Mouse (Mus musculus): ENCODE data around the gene Mucl3.

Gene Mucl3

GRCm38 (mm10) chr17:35643609-35644236, at the start of gene Mucl3:
Mucl3 (minus strand) TSS chr17:35643695.
- peaks cover 43% of the 10 kb centered on the region for H3K27me3 ChIP-seq (ENCODE audit: insufficient read depth, low read length)
- no peaks in the 10 kb centered on the region for H3K36me3 ChIP-seq (ENCODE audit: insufficient read depth, low read length)
- TF ChIP-seq CTCF (conservative IDR thresholded peaks at IDR 0.05; ENCODE audit: low read length): no peak
- TF ChIP-seq NANOG (IDR thresholded peaks at IDR 0.05; ENCODE audit: borderline replicate concordance, low read length): no peak
- TF ChIP-seq POU5F1 (IDR thresholded peaks at IDR 0.05; ENCODE audit: borderline replicate concordance, low read length): no peak
- no peaks in the 10 kb centered on the region; the same call in 1 of the 2 replicates for H3K9me3 ChIP-seq (ENCODE audit: low read length)
- H3K4me3 ChIP-seq (replicated peaks; ENCODE audit: low read length): no peak within 1 kb of the TSS
- H3K4me1 ChIP-seq (replicated peaks; ENCODE audit: low read depth, low read length): peaks cover 13% of the 10 kb centered on the region

GRCm38 (mm10) chr17:35692368-35692767, 48.9 kb upstream of the Mucl3 start:
- no peak for TF ChIP-seq NANOG (IDR thresholded peaks at IDR 0.05; ENCODE audit: borderline replicate concordance, low read length)
- peaks cover 74% of the 10 kb centered on the region for H3K4me1 ChIP-seq (replicated peaks; ENCODE audit: low read depth, low read length)
- H3K9me3 ChIP-seq (ENCODE audit: low read length): no peaks in the 10 kb centered on the region
- peaks cover 22% of the 10 kb centered on the region for H3K36me3 ChIP-seq (ENCODE audit: insufficient read depth, low read length)
- no peak overlapping the region for H3K4me3 ChIP-seq (replicated peaks; ENCODE audit: low read length)
- no peaks in the 10 kb centered on the region for H3K27me3 ChIP-seq (ENCODE audit: insufficient read depth, low read length)

GRCm38 (mm10) chr17:35691811-35692210, 48.3 kb upstream of the Mucl3 start:
- TF ChIP-seq CTCF (conservative IDR thresholded peaks at IDR 0.05; ENCODE audit: low read length) (no peak), NANOG (IDR thresholded peaks at IDR 0.05; ENCODE audit: borderline replicate concordance, low read length) (no peak), POU5F1 (IDR thresholded peaks at IDR 0.05; ENCODE audit: borderline replicate concordance, low read length) (no peak)
- Histone ChIP-seq H3K4me3 (replicated peaks; ENCODE audit: low read length) (no peak overlapping the region), H3K27me3 (ENCODE audit: insufficient read depth, low read length) (no peaks in the 10 kb centered on the region), H3K4me1 (replicated peaks; ENCODE audit: low read depth, low read length) (peaks cover 72% of the 10 kb centered on the region), H3K36me3 (ENCODE audit: insufficient read depth, low read length) (peaks cover 27% of the 10 kb centered on the region), H3K9me3 (ENCODE audit: low read length) (no peaks in the 10 kb centered on the region)

GRCm38 (mm10) chr17:35689936-35690645, 46.6 kb upstream of the Mucl3 start:
- H3K4me1 ChIP-seq (replicated peaks; ENCODE audit: low read depth, low read length): peaks cover 74% of the 10 kb centered on the region
- TF ChIP-seq POU5F1 (IDR thresholded peaks at IDR 0.05; ENCODE audit: borderline replicate concordance, low read length): no peak
- TF ChIP-seq CTCF (conservative IDR thresholded peaks at IDR 0.05; ENCODE audit: low read length): no peak
- no peak for TF ChIP-seq NANOG (IDR thresholded peaks at IDR 0.05; ENCODE audit: borderline replicate concordance, low read length)
- peak overlapping the region; percentile 62 for H3K4me3 ChIP-seq (replicated peaks; ENCODE audit: low read length)
- H3K36me3 ChIP-seq (ENCODE audit: insufficient read depth, low read length): peaks cover 44% of the 10 kb centered on the region
- H3K9me3 ChIP-seq (ENCODE audit: low read length): no peaks in the 10 kb centered on the region
- no peaks in the 10 kb centered on the region for H3K27me3 ChIP-seq (ENCODE audit: insufficient read depth, low read length)

DNA sequence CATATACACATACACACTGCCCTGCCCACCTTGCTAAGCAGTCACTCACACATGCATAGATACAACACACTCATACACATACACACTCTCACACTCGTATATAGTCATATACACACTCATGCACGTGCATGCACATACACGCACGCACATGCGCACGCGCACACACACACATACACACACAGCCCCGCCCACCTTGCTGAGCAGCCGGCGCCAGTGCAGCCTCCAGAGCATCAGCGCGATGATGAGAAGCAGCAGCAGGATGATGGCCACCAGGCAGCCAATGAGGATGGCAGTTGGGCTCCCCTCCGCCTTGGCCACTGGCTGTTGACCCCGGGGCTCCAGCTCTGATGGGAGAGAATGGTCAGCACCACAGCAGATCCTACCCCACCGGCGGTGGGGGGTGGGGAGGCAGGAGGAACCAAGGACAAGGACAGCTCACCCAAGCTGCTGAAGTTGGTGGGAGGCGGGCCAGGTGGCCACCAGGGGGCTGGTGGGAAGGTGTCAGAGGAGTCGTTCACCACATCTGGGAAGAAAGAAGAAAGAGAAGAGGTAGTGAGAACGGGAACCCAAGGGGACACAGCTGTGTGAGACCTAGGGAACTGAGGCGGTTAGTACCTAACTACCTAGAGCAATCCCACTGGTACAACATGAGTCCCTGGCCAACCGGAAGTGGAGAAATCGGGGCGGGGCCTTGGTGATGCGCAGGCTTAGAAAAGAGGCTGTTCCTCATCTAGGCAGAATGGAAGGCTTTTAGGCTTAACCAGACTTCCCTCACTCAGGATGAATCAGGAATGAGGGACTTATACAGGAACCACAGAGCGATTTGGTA, 45.1 kb upstream of the Mucl3 start:
- Histone ChIP-seq H3K4me3 (replicated peaks; ENCODE audit: low read length) (peak overlapping the region; percentile 62), H3K36me3 (ENCODE audit: insufficient read depth, low read length) (peaks cover 58% of the 10 kb centered on the region), H3K4me1 (replicated peaks; ENCODE audit: low read depth, low read length) (peaks cover 77% of the 10 kb centered on the region), H3K9me3 (ENCODE audit: low read length) (no peaks in the 10 kb centered on the region), H3K27me3 (ENCODE audit: insufficient read depth, low read length) (no peaks in the 10 kb centered on the region)
- TF ChIP-seq CTCF (conservative IDR thresholded peaks at IDR 0.05; ENCODE audit: low read length) (peak; percentile 21), NANOG (IDR thresholded peaks at IDR 0.05; ENCODE audit: borderline replicate concordance, low read length) (no peak)

GRCm38 (mm10) chr17:35685061-35685460, 41.6 kb upstream of the Mucl3 start:
- Histone ChIP-seq H3K27me3 (ENCODE audit: insufficient read depth, low read length) (no peaks in the 10 kb centered on the region), H3K4me1 (replicated peaks; ENCODE audit: low read depth, low read length) (peaks cover 82% of the 10 kb centered on the region), H3K36me3 (ENCODE audit: insufficient read depth, low read length) (peaks cover 63% of the 10 kb centered on the region), H3K4me3 (replicated peaks; ENCODE audit: low read length) (no peak overlapping the region), H3K9me3 (ENCODE audit: low read length) (no peaks in the 10 kb centered on the region)
- TF ChIP-seq POU5F1 (IDR thresholded peaks at IDR 0.05; ENCODE audit: borderline replicate concordance, low read length) (no peak), CTCF (conservative IDR thresholded peaks at IDR 0.05; ENCODE audit: low read length) (no peak), NANOG (IDR thresholded peaks at IDR 0.05; ENCODE audit: borderline replicate concordance, low read length) (no peak)

DNA sequence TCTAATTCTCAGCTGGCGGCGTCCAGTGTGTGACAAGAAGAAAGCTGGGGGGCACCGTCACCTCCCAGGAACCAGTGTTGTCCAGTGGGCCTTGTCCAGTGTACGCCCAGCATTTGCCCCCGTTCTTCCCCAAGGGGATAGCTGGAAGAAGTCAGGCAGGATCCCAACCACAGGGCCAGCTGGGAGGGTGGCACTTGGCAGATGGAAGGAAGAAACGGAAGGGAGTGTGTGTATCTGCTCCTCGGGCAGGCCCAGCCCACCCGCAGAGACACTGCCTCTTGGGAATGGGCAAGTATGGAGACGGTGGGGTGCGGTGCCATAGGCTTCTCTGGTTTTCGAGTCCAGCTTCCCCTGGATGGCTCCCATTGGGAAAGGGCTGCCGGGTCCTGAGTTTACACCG, 38.5 kb upstream of the Mucl3 start:
- H3K4me3 ChIP-seq (replicated peaks; ENCODE audit: low read length): peak overlapping the region; percentile 75
- peaks cover 72% of the 10 kb centered on the region for H3K4me1 ChIP-seq (replicated peaks; ENCODE audit: low read depth, low read length)
- peaks cover 49% of the 10 kb centered on the region for H3K36me3 ChIP-seq (ENCODE audit: insufficient read depth, low read length)
- TF ChIP-seq POU5F1 (IDR thresholded peaks at IDR 0.05; ENCODE audit: borderline replicate concordance, low read length) (no peak), NANOG (IDR thresholded peaks at IDR 0.05; ENCODE audit: borderline replicate concordance, low read length) (no peak), CTCF (conservative IDR thresholded peaks at IDR 0.05; ENCODE audit: low read length) (no peak)
- H3K9me3 ChIP-seq (ENCODE audit: low read length): no peaks in the 10 kb centered on the region
- H3K27me3 ChIP-seq (ENCODE audit: insufficient read depth, low read length): no peaks in the 10 kb centered on the region

DNA sequence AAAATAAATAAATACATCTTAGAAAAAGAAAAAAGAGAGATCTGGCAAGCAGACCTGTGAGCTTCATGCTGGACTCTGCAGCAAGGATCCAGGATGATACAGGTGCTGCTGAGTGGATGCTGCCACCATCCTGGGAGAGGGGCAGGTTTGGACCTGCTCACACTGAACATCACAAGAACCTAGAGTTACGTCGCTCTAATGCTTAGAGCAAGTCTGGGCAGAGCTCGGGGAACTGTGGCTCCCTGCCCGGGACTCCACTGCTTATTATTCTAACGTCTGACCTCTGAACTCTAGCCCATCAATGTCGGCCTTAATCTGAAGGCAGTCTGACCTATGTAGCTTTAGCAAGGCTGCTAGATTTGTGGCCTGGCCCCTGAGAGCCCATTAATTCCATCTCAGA, 37.1 kb upstream of the Mucl3 start:
- H3K27me3 ChIP-seq (ENCODE audit: insufficient read depth, low read length): no peaks in the 10 kb centered on the region
- H3K36me3 ChIP-seq (ENCODE audit: insufficient read depth, low read length): peaks cover 35% of the 10 kb centered on the region
- no peaks in the 10 kb centered on the region for H3K9me3 ChIP-seq (ENCODE audit: low read length)
- H3K4me3 ChIP-seq (replicated peaks; ENCODE audit: low read length): peak overlapping the region; percentile 49
- TF ChIP-seq POU5F1 (IDR thresholded peaks at IDR 0.05; ENCODE audit: borderline replicate concordance, low read length) (no peak), CTCF (conservative IDR thresholded peaks at IDR 0.05; ENCODE audit: low read length) (no peak), NANOG (IDR thresholded peaks at IDR 0.05; ENCODE audit: borderline replicate concordance, low read length) (no peak)
- peaks cover 59% of the 10 kb centered on the region for H3K4me1 ChIP-seq (replicated peaks; ENCODE audit: low read depth, low read length)

All from E14TG2a.4 (cell line).